Mouse (Mus musculus) lung, adult 2 months (tissue): ENCODE results near the gene Gas2.

Experiments used
- CTCF ChIP-seq: fragments of 200-500 bp; IDR thresholded peaks from 2 replicates; pipeline ENCODE4 v1.5.1; 2011; ENCODE audit warnings: mild to moderate bottlenecking, low read length, control low read depth; ENCODE audit not compliant: insufficient read depth
- POLR2A ChIP-seq: fragments of 200-500 bp; IDR thresholded peaks from 2 replicates; pipeline ENCODE4 v1.6.1; 2011; ENCODE audit warnings: low read depth, mild to moderate bottlenecking, control low read depth, low read length, borderline replicate concordance; ENCODE audit errors: extremely low read depth

DNA sequence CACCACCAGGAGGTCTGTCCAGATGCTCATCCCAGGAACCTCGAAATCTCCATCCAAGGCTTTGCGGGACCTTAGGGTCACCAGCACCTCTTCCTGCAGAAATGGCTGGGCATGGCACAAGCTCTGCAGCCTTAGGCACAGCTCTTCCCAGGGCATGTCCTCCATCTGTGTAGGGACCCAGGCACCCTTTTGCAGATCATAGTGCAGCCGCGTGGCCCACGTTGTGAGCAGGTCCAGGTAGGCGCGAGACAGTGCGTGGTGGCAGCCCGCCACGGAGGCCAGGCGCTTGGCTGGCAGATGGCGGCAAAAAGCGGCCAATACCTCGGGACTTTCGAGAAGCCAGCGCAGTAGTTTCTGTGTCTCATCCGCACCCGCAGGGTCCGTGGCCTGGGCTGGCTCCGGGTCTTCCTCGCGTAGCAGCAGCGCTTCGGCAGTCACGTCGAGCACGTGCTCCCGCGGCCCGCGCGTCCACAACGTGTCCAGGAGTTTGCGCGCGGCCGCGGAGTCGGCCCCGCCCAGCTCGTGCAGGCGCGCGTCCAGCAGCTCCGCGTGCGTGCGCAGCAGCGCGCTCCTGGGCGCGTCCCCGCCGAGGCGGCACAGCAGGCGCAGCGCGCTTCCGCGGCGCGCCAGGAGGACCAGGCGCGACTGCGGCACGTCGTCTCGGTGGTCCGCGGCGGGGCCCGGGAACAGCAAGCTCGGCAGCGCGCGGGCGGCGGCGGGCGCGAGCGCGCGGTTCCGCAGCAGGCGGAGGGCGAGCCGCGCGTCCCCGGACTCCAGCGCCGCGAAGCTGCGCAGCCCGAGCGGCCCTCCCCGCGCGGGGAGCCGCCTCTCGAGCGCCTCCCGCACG is at the start of gene Gas2:
- TF ChIP-seq CTCF, result no peak
- TF ChIP-seq POLR2A, result peak; percentile 65; the same call in 1 of the 2 replicates
